Mouse (Mus musculus) heart, postnatal 0 days (tissue): ENCODE data around the gene Klk1b9.

Experiments used
- CTCF ChIP-seq: IDR thresholded peaks from 2 replicates; pipeline ENCODE4 v1.5.1; 2016; ENCODE audit warnings: antibody characterized with exemption, control low read depth, low read depth
- EP300 ChIP-seq: IDR thresholded peaks from 2 replicates; pipeline ENCODE4 v1.6.1; 2016; ENCODE audit warnings: antibody characterized with exemption, low read depth

- no peak for TF ChIP-seq CTCF
- no peak for TF ChIP-seq EP300
Measured at GRCm38 (mm10) chr7:43966451-43966850, 9.4 kb upstream of the Klk1b9 start, which contains the start of gene Klk1b1.
